Mouse (Mus musculus) cerebellum, adult 2 months (tissue): Measurements from ENCODE around the gene Ppm1m. TPM values are rescaled to one million over a fixed set of nuclear protein-coding genes. Genes with fewer than 3 reads are reported as not detected.

Experiments used
- DNase-seq, 2 experiments: peaks; one replicate each; pipeline ENCODE4 v3.0.0; 2021
- H3K27ac ChIP-seq: fragments of 200-500 bp; 2 replicates; pipeline ENCODE4 v1.5.1; 2012; ENCODE audit warnings: low read length, control low read depth, inconsistent platforms; ENCODE audit not compliant: insufficient read depth
- H3K27me3 ChIP-seq: fragments of 200-500 bp; 2 replicates; pipeline ENCODE4 v1.6.1; 2012; ENCODE audit warnings: inconsistent platforms, mild to moderate bottlenecking, low read length, moderate library complexity; ENCODE audit not compliant: control insufficient read depth, insufficient read depth
- H3K4me1 ChIP-seq: fragments of 200-500 bp; 2 replicates; pipeline ENCODE4 v1.6.1; 2011; ENCODE audit warnings: low read length; ENCODE audit not compliant: control insufficient read depth, insufficient read depth
- H3K4me3 ChIP-seq: fragments of 200-500 bp; replicated peaks from 2 replicates; pipeline ENCODE3; 2011; ENCODE audit warnings: mild to moderate bottlenecking, low read depth, low read length, control low read depth; ENCODE audit not compliant: insufficient read depth
- CTCF ChIP-seq: fragments of 200-500 bp; IDR thresholded peaks from 2 replicates; pipeline ENCODE4 v1.5.1; 2011; ENCODE audit warnings: low read depth, mild to moderate bottlenecking, control low read depth, low read length, moderate library complexity, borderline replicate concordance; ENCODE audit not compliant: insufficient read depth
- POLR2A ChIP-seq: fragments of 200-500 bp; IDR thresholded peaks from 2 replicates; pipeline ENCODE4 v1.6.1; 2011; ENCODE audit warnings: low read length, control low read depth, borderline replicate concordance; ENCODE audit not compliant: insufficient read depth
- WGBS: fragments of 180-500 bp; shearing (Covaris S2); methylation state at CpG from one replicate; pipeline ENCODE4 v1.1.7; 2018; 5-methylcytosine and 5-hydroxymethylcytosine counted together
- polyA plus RNA-seq: library from polyadenylated mRNA; depleted of rRNA; stranded (reverse); fragments of >200 nt; gene quantifications from 2 replicates; pipeline ENCODE4 v1.2.3, GENCODE M21; 2012

Gene Ppm1m
- polyA plus RNA-seq, 1 experiment, result 38.9 TPM

DNA sequence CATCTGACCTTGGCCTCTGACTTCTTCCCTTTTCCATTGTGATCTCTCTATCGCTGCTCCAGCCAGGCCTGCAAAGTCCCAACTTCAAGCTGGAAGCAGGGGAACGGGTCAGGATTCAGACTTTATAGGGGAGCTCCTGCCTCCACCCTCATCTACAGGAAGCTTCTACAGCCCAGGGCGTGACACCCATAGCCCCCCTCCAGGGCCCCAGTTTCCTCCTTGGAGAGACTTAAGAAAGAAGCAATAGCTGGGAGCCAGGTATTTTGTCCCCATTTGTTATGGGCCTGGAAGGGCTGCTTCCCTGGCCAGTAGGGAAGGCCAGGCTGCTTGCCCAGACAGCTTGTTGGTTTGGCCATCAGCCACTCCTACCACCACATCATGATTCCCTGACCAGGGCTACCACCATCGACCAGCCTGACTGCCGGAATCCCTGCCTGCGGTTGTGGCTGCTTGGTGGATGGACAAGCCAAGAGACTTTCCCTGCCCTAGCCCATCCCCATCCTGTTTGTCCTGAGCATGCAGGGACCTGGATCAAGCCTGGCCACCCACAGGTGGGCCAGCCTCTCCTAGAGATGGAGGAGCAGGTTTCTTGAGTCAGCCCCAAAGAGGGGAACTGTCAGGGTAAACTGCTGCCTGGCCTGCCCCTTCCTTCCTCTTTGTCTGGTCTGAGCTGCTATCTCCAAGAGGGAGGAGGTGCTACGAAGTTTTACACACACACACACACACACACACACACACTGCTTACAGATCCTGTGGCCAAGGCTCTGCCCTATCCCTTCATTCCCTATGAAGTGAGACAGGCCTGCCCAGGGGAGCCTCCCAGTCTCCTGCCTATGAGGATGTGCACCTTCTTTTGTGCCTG, 4.7 kb upstream of the Ppm1m start:
- Histone ChIP-seq H3K4me3 (peak overlapping the region; percentile 71), H3K27ac (peak overlapping the region; percentile 79), H3K27me3 (no peaks in the 10 kb centered on the region), H3K4me1 (peaks cover 37% of the 10 kb centered on the region)
- DNase-seq, result peak; percentile 79 to 85
- WGBS, result 12% methylated on average over 7 of the region's 7 CpGs
- no peak for TF ChIP-seq POLR2A

DNA sequence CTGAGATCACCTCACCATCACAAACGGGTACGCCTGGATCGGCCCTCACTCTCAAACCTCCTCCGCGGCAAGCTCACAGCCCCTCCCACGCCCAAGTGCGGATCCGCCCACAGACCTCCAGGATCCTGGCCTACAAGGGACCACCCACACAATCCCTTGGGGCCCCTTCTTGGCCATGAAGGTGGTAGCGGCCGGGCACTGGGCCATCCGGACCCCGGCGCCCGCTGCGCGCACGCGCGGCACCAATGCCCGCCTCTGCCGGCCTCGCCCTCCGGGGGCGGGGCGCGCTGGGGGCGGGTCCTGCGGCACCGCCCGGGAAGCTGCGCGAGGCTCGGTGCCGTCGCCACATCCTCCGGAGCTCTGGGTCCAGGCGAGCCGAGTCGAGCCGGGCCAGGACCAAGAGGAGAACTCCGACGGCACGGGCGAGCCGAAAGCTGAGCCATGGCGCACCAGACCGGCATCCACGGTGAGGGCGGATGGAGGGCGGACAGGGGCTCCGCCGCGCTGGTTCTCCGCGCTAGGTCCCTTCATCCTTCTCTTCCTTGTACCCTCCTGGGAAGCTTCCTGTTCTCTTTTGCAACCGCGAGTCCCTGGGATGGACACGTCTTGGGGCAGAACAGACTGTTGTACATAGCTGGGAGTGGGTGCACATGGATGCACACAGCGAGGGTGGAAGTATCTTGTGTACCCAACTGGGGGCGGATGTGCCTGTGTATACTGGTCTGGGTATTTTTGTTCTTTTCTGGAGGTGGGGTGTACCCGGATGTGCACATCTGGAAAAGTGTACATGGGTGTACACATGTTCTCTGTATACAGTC, 3.5 kb upstream of the Ppm1m start, which contains the start of gene Twf2:
TSS of gene Twf2 (plus strand) at position 290 of the 818 bp plus-strand sequence.
- Histone ChIP-seq H3K4me3 (peak within 1 kb of the TSS; percentile 71), H3K27ac (peak within 1 kb of the TSS; percentile 90), H3K27me3 (no peaks in the 10 kb centered on the region), H3K4me1 (peaks cover 37% of the 10 kb centered on the region)
- WGBS, result 1% methylated on average over 58 of the region's 61 CpGs
- no peak for TF ChIP-seq CTCF
- peak; percentile 73 for TF ChIP-seq POLR2A
- DNase-seq, result peak; percentile 90 to 92

DNA sequence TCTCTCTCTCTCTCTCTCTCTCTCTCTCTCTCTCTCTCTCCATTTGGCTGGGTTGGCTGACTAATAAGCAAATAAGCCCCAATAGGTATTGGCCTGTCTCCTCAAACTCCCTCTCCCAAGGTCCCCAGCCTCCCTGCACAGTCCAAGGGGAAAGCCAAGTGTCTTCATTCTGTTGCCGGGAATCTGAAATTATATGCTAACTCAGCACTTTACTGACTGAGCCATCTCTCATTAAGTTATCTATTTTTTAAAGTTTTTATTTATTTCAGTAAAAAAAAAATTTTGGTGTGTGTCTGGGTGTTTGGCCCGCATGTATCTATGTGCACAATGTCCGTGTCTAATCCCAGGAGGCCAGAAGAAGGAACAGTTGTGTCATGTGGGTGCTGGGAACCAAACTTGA, 2.3 kb upstream of the Ppm1m start:
- H3K27ac ChIP-seq, result peak overlapping the region; percentile 90; the same call in 1 of the 2 replicates
- peak overlapping the region; percentile 71 for H3K4me3 ChIP-seq
- TF ChIP-seq CTCF, result no peak
- 82% methylated on average over 3 of the region's 3 CpGs for WGBS
- peaks cover 35% of the 10 kb centered on the region for H3K4me1 ChIP-seq
- DNase-seq, result peak in 1 of 2 experiments; percentile 12
- no peaks in the 10 kb centered on the region for H3K27me3 ChIP-seq

DNA sequence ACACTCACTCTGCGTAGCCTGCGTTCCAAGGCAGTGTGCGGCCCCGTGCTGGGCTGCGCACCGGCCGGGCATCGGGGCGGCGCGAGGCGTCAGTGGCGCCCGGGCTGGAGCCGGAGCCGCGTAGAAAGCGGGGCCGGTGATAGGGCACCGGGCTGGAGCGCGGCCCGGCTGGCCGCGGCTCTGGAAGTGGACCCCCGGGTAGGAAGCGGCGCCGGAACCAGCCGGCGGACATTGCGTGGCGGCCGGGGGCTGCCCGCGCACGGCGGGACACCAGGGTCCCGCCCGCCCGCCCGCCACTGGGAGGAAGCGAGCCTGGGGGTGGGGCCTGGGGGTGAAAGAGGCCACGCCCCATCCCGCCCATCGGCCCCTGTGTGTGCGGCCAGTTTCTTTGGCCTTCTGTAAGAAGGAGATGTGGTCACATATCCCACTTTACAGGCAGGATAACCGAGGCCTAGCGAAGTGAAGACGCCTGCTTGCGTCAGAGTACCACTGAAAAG, 536 bp downstream of the Ppm1m start:
- Histone ChIP-seq H3K27ac (peak overlapping the region; percentile 48), H3K4me1 (peaks cover 31% of the 10 kb centered on the region), H3K4me3 (peak overlapping the region; percentile 87), H3K27me3 (no peaks in the 10 kb centered on the region)
- WGBS, result 2% methylated on average over 51 of the region's 51 CpGs
- TF ChIP-seq CTCF, result no peak
- 0 out of 2 replicates have a peak, but pooled peaks have one; percentile 19 for TF ChIP-seq POLR2A
- DNase-seq, result peak; percentile 48 to 60

DNA sequence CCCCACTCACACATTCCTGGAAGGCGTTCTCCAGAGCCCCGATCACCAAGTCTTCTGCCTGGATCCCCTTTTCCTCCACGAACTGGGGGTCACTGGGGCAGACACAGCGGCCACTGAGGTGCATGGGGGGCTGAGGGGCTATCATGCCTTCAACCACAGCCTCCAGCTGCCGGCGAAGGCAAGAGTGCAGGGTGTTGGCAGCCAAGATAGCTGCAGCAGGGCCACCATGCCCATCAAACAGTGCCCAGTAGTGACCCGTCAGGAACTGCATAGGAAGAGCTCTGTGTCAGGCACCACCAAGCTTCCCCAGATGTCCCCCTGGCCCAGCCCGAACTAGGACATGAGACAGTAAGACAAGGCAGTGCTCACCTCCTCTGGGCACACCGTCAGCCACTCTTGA, 1.8 kb downstream of the Ppm1m start:
- no peak for DNase-seq
- TF ChIP-seq CTCF, result no peak
- TF ChIP-seq POLR2A, result no peak
- H3K4me1 ChIP-seq, result peaks cover 32% of the 10 kb centered on the region
- no peak overlapping the region for H3K27ac ChIP-seq
- no peaks in the 10 kb centered on the region for H3K27me3 ChIP-seq
- no peak overlapping the region for H3K4me3 ChIP-seq
- 93% methylated on average over 9 of the region's 9 CpGs for WGBS

DNA sequence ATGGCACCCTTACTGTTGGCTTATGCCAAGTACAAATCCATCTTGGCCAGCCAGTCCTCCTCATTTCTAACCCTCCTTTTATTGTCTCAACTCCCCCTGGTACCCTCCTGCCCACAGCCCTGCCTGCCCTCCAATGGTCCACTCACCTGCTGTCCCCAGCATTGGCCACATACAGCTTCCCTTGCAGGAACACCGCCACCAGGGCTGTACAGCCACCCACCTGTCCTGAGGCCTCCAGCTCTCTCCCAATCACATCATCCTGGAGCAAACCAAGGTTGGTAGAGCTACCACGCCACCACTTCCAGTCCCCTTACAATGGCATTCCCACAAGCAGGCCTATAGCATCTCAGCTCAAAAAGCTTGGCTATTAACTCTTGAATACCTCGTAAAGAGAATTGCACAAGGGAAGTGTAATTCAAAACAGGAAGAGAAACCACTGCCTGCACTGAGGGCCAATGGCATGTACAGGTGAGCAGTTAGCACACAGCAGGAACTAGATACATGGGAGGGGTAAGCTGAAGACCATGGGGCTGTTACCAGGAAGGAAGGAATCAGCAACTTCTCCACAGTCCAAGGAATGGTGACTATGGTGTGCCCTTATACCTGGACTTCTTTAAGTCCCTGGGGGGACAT, 2.3 kb downstream of the Ppm1m start:
- TF ChIP-seq CTCF (no peak), POLR2A (no peak)
- H3K27ac ChIP-seq, result no peak overlapping the region
- 98% methylated on average over 3 of the region's 3 CpGs for WGBS
- H3K4me1 ChIP-seq, result peaks cover 30% of the 10 kb centered on the region
- H3K4me3 ChIP-seq, result no peak overlapping the region
- no peaks in the 10 kb centered on the region for H3K27me3 ChIP-seq
- DNase-seq, result no peak

DNA sequence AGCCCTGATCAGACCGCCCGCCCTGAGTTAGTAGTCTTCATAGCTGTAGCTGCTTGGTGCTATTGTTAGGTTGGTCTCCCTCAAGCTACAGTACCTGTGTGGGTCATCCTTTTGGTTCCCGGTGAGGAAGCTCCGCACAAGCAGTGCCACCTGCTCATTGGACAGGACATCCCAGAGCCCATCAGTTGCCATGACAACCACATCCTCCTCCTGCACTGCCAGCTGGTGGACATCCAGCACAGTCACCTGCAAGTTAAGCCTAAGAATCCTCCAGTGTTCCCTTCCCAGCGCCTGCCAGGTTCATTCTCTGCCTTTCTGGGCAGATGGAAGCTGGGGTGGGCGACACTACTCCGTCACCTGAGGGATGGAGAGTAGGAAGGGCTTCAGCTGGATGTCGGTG, 3.9 kb downstream of the Ppm1m start:
- H3K27me3 ChIP-seq, result no peaks in the 10 kb centered on the region
- TF ChIP-seq CTCF (no peak), POLR2A (no peak)
- no peak overlapping the region for H3K4me3 ChIP-seq
- 25% methylated on average over 8 of the region's 8 CpGs for WGBS
- H3K27ac ChIP-seq, result peak overlapping the region; percentile 56
- peaks cover 28% of the 10 kb centered on the region for H3K4me1 ChIP-seq
- DNase-seq, result peak; percentile 78 to 90
